12 mouse cellular contexts compared by ENCODE assay signal in the genomic region with DNA sequence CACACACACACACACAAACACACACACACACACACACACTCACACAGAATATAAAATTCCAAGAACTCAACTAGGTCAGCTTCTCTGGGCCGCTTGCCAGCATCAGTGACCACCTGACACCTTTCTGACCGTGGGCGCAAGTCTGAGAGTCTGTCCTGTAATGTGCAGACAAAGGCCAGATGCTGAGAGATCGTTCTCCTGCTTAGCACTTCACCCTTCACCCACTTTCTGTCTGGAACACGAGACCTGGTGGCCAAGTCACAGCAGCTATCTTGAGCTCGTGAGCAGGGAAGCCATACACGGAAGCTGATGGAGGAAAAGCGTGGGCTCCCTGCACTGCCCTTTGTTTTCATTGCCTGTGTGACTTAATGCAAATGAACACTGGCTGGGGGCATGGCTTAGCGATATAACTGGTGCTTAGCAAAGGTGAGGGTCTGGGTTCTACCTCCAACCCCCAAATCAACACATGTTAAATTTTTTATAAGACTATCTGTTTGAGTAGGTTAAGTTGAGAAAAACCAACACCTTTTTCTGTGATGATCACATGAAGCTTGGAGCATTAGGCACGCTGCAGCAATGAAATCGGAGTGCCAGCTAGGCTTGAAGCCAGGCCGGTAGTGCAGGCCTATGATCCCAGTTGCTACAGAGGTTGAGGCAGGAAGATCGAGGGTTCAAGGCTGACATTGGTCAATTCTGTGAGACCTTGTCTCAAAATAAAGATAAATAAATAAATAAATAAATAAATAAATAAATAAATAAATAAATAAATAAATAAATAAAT. TPM values are rescaled to one million over a fixed set of nuclear protein-coding genes. Genes with fewer than 3 reads are reported as not detected.
DNase-seq lines count a peak whose midpoint lies in the region; ATAC-seq and TF ChIP-seq lines count a peak whose summit lies in the region.
"Had no signal": no experiment of that assay in that cellular context is flagged by ENCODE, and none has a peak within 500 bp of the region (broad histone marks: within the 10 kb centered on the region; RNA-seq: fewer than 3 reads in every experiment).

No protein-coding gene starts in this region.

- intact Hi-C loops in left cerebral cortex, adult 2 months (cut with DNase I), result loop anchor here (1.0 to 5.0 kb wide), 2 partner anchors 30 to 74 kb away; no protein-coding TSS in a partner anchor
- intact Hi-C loops in left cerebral cortex, postnatal 4 days (cut with DNase I), result no loop called here

- no peak for ATAC-seq in cerebellum, adult (ENCODE audit: insufficient number of reproducible peaks, low FRiP score, low TSS enrichment)
- no peak for ATAC-seq in megakaryocyte progenitor cell, adult 5-6 weeks (replicated peaks; ENCODE audit: poor library complexity)

- no peak for TF ChIP-seq CTCF in left cerebral cortex, adult 2 months (IDR thresholded peaks at IDR 0.05)

- no peak overlapping the region for H3K4me3 ChIP-seq in left cerebral cortex, adult 2 months
- H3K4me3 ChIP-seq: embryonic facial prominence, embryonic 13.5 days; liver, embryonic 15.5 days had no signal

- DNase-seq in cerebellum, postnatal 10 days, result peak; percentile 59 to 68
- no peak for DNase-seq in left cerebral cortex, adult 2 months (ENCODE audit: extremely low spot score in 1 of 2, low spot score in 2 of 2)
- no peak for DNase-seq in left cerebral cortex, postnatal 4 days
- peak; percentile 73 for DNase-seq in brain, adult 2 months (ENCODE audit: low read depth, low spot score)
- DNase-seq in heart, postnatal 4 days, result peak; percentile 82
- no peak for DNase-seq in T-cell, adult 2 months (ENCODE audit: low spot score)
- DNase-seq: gastrocnemius, postnatal 14 days had no signal

- peak overlapping the region; percentile 92 for H3K27ac ChIP-seq in left cerebral cortex, adult 2 months
- H3K27ac ChIP-seq: embryonic facial prominence, embryonic 13.5 days; liver, embryonic 15.5 days had no signal

RNA-seq across cellular contexts. Expression of gene Wnt9a, which starts 31.4 kb away (rescaled TPM):
- 10 to 100 TPM; 12.2 to 19.7 TPM for total RNA-seq in left cerebral cortex, adult 2 months (2021)
- total RNA-seq in left cerebral cortex, postnatal 4 days (2021), result 1 to 10 TPM; 3.4 to 4.3 TPM
- 1 to 10 TPM; 5.6 to 5.7 TPM for total RNA-seq in heart, postnatal 4 days (2021)
- total RNA-seq in megakaryocyte progenitor cell, adult 5-6 weeks (2015), result not detected in 2 replicates
- not detected in 2 replicates for total RNA-seq in megakaryocyte progenitor cell, adult 5-6 weeks (2017)

RNA-seq across cellular contexts. Expression of gene Prss38, which starts 37.3 kb away (rescaled TPM):
- not detected for total RNA-seq in left cerebral cortex, adult 2 months (2021)
- total RNA-seq in left cerebral cortex, postnatal 4 days (2021), result not detected
- total RNA-seq in heart, postnatal 4 days (2021), result not detected
- not detected in 2 replicates for total RNA-seq in megakaryocyte progenitor cell, adult 5-6 weeks (2015)
- not detected in 2 replicates for total RNA-seq in megakaryocyte progenitor cell, adult 5-6 weeks (2017)
- total RNA-seq: layer of hippocampus, postnatal 25 days had no signal

RNA-seq across cellular contexts. Expression of gene Wnt3a, which starts 47.6 kb away (rescaled TPM):
- not detected for total RNA-seq in left cerebral cortex, adult 2 months (2021)
- total RNA-seq in left cerebral cortex, postnatal 4 days (2021), result not detected
- total RNA-seq in heart, postnatal 4 days (2021), result not detected
- total RNA-seq in megakaryocyte progenitor cell, adult 5-6 weeks (2015), result not detected in 2 replicates
- total RNA-seq in megakaryocyte progenitor cell, adult 5-6 weeks (2017), result not detected in 2 replicates
- total RNA-seq: gastrocnemius, postnatal 14 days had no signal

Comparison
In these comparisons a context has a peak if more than half of its experiments do, and no peak if none do; other contexts are left out.
1. DNase-seq: peak in cerebellum, postnatal 10 days (2 of 2), brain, adult 2 months (single experiment) and heart, postnatal 4 days (single experiment); none in left cerebral cortex, adult 2 months (0 of 2), left cerebral cortex, postnatal 4 days (single experiment) and T-cell, adult 2 months (single experiment).
2. RNA of gene Wnt9a, which starts 31.4 kb away (total RNA-seq): 12.2 to 19.7 TPM in left cerebral cortex, adult 2 months, 5.6 to 5.7 TPM in heart, postnatal 4 days and 3.4 to 4.3 TPM in left cerebral cortex, postnatal 4 days; not detected in megakaryocyte progenitor cell, adult 5-6 weeks; every median in the first group is over 4 times any median in the second.